Mouse (Mus musculus) gastrocnemius, adult 8-10 months (tissue): Measurements from ENCODE around the gene Stbd1. TPM values are rescaled to one million over a fixed set of nuclear protein-coding genes. Genes with fewer than 3 reads are reported as not detected.

ENCODE experiments used
- DNase-seq, 2 experiments: peaks; one replicate each; pipeline ENCODE4 v3.0.0; 2022; ENCODE audit warnings: low spot score in 2 of 2
- total RNA-seq, 4 experiments: library from RNA; stranded (reverse); gene quantifications; 2 replicates each; pipeline ENCODE4 v1.2.4; 2022

Stbd1 gene
- total RNA-seq, 4 experiments from 2014 or later, result 35.7 to 80.7 (median 50.1) TPM

- no peak for DNase-seq
These were observed 33.0 kb downstream of the Stbd1 start for GRCm38 (mm10) chr5:92635891-92636290.

- DNase-seq, result no peak
These were observed 38.0 kb downstream of the Stbd1 start for GRCm38 (mm10) chr5:92640861-92641260.

Other genes starting within 250 kb of the Stbd1 start
- gene Nup54, start 167.8 kb upstream of the Stbd1 start, total RNA-seq, result 10 to 100 TPM in 3 of 4 experiments, 1 to 10 TPM in 1; 9.5 to 13.5 (median 10.8) TPM
- 10 to 100 TPM; 72.4 to 89.7 (median 80.3) TPM for gene Scarb2, start 96.2 kb upstream of the Stbd1 start, total RNA-seq
- not detected for gene Fam47e, start 48.0 kb upstream of the Stbd1 start, total RNA-seq
- gene Ccdc158, start 72.2 kb downstream of the Stbd1 start, total RNA-seq, result 1 to 10 TPM in 2 of 4 experiments, under 1 TPM in 2; 0.43 to 1.4 (median 0.86) TPM
- 1 to 10 TPM in 1 of 4 experiments, under 1 TPM in 3; 0.29 to 1.0 (median 0.81) TPM for gene Shroom3, start 80.4 kb downstream of the Stbd1 start, total RNA-seq